Mouse (Mus musculus) T-helper 17 cell (primary cell): ENCODE data around the gene Nfe2.
"Not testable (repeated sequence)": the region's sequence is repeated elsewhere in the genome, so short reads cannot be mapped to it uniquely, and the experiment has no call there.

Source experiments
- in situ Hi-C, 2 experiments: fragments of 300-600 bp; cut with MboI, MseI; formaldehyde crosslinking; loops; 1 replicate in 1 of 2; 2 replicates in 1 of 2; pipeline ENCODE4 v1.15.1; 2025; ENCODE audit warnings: high pct_unique_total_duplicates in 2 of 2

Nfe2 gene

GRCm38 (mm10) chr15:103292673-103293345 is 34.6 kb upstream of the Nfe2 start:
- in situ Hi-C loops: no loop called here

- in situ Hi-C loops: no loop called here
Observed at GRCm38 (mm10) chr15:103290843-103291242, 32.6 kb upstream of the Nfe2 start.

- in situ Hi-C loops: no loop called here
Observed at GRCm38 (mm10) chr15:103290417-103290816, 32.2 kb upstream of the Nfe2 start.

- in situ Hi-C loops: no loop called here
Observed at GRCm38 (mm10) chr15:103289600-103289999, 31.4 kb upstream of the Nfe2 start.

GRCm38 (mm10) chr15:103285778-103286417 is 27.7 kb upstream of the Nfe2 start:
- in situ Hi-C loops: no loop called here

GRCm38 (mm10) chr15:103284647-103285046 is 26.4 kb upstream of the Nfe2 start:
- in situ Hi-C loops: no loop called here

GRCm38 (mm10) chr15:103284066-103284465 is 25.9 kb upstream of the Nfe2 start:
- in situ Hi-C loops: no loop called here

GRCm38 (mm10) chr15:103281465-103282205 is 23.4 kb upstream of the Nfe2 start:
- in situ Hi-C loops: no loop called here

GRCm38 (mm10) chr15:103280817-103281464 is 22.7 kb upstream of the Nfe2 start:
- in situ Hi-C loops: no loop called here

- in situ Hi-C loops: no loop called here
Observed at GRCm38 (mm10) chr15:103279750-103280149, 21.5 kb upstream of the Nfe2 start.

GRCm38 (mm10) chr15:103277949-103278348 is 19.7 kb upstream of the Nfe2 start:
- in situ Hi-C loops: no loop called here

- in situ Hi-C loops: not testable (repeated sequence)
Observed at GRCm38 (mm10) chr15:103275943-103276342, 17.7 kb upstream of the Nfe2 start.

GRCm38 (mm10) chr15:103272419-103273279 is 14.4 kb upstream of the Nfe2 start, which contains the start of gene Copz1:
Gene Copz1 (plus strand): TSS chr15:103272714.
- in situ Hi-C loops: no loop called here

GRCm38 (mm10) chr15:103268903-103269302 is 10.7 kb upstream of the Nfe2 start:
- in situ Hi-C loops: no loop called here

GRCm38 (mm10) chr15:103264794-103265193 is 6.6 kb upstream of the Nfe2 start:
- in situ Hi-C loops: no loop called here

GRCm38 (mm10) chr15:103259989-103260388 is 1.8 kb upstream of the Nfe2 start:
- in situ Hi-C loops: no loop called here

GRCm38 (mm10) chr15:103259162-103259561 is 959 bp upstream of the Nfe2 start:
- in situ Hi-C loops: no loop called here

- in situ Hi-C loops: no loop called here
Observed at GRCm38 (mm10) chr15:103256210-103256986, 1.8 kb downstream of the Nfe2 start.

GRCm38 (mm10) chr15:103255169-103255568 is 3.0 kb downstream of the Nfe2 start:
- in situ Hi-C loops: no loop called here

GRCm38 (mm10) chr15:103253352-103253751 is 4.9 kb downstream of the Nfe2 start:
- in situ Hi-C loops: loop anchor here in 1 of 2 experiments (5.0 kb wide), 1 partner anchor 54 kb away; no protein-coding TSS in a partner anchor
